Comparison of ENCODE assay signal across 7 mouse cellular contexts in genomic region chr5:115271931-115272811, GRCm38 (mm10). TPM values are rescaled to one million over a fixed set of nuclear protein-coding genes. Genes with fewer than 3 reads are reported as not detected.
A peak's percentile ranks its signal among the peaks of the same experiment; 100 is the strongest.
DNase-seq lines count a peak whose midpoint lies in the region; ATAC-seq lines count a peak whose summit lies in the region.

No protein-coding gene starts in this region.

- peaks cover 48% of the 10 kb centered on the region for H3K36me3 ChIP-seq in erythroblast, embryonic 14.5 days (ENCODE audit: control insufficient read depth)

- no peaks in the 10 kb centered on the region for H3K27me3 ChIP-seq in erythroblast, embryonic 14.5 days (ENCODE audit: control insufficient read depth)

- peak; percentile 17; the same call in 1 of the 2 replicates for ATAC-seq in megakaryocyte-erythroid progenitor cell, adult 5-6 weeks (replicated peaks; ENCODE audit: low FRiP score, low TSS enrichment, poor library complexity, severe bottlenecking)

- peak; percentile 83 for DNase-seq in ES-CJ7 (ENCODE audit: low read depth, low spot score)
- DNase-seq in adrenal gland, adult 18-20 months (ENCODE audit: low spot score in 2 of 2): peak; percentile 45 to 57
- DNase-seq in heart, postnatal 10 days: peak; percentile 58 to 66
- peak; percentile 29 for DNase-seq in left cerebral cortex, postnatal 4 days
- peak; percentile 50 for DNase-seq in right cerebral cortex, postnatal 14 days

- intact Hi-C loops in heart, postnatal 10 days (cut with DNase I): no loop called here
- intact Hi-C loops in left cerebral cortex, postnatal 4 days (cut with DNase I): no loop called here

- peaks cover 67% of the 10 kb centered on the region for H3K4me1 ChIP-seq in erythroblast, embryonic 14.5 days (ENCODE audit: control insufficient read depth)

- peak overlapping the region; percentile 99 for H3K4me3 ChIP-seq in erythroblast, embryonic 14.5 days (replicated peaks)

- H3K9me3 ChIP-seq in erythroblast, embryonic 14.5 days (ENCODE audit: control insufficient read depth, low read length): peaks cover 4% of the 10 kb centered on the region

RNA-seq across cellular contexts. Expression of gene Rnf10, which starts 0.5 kb away (rescaled TPM):
- total RNA-seq in adrenal gland, adult 18-20 months (2021): 100 to 1,000 TPM; 224 to 268 TPM
- polyA plus RNA-seq in erythroblast, embryonic 14.5 days (2012): 97.3 and 107 TPM in 2 replicates
- 100 to 1,000 TPM; 296 to 317 TPM for total RNA-seq in heart, postnatal 10 days (2021)
- 100 to 1,000 TPM; 262 to 280 TPM for total RNA-seq in left cerebral cortex, postnatal 4 days (2021)
- 47.4 and 71.5 TPM in 2 replicates for total RNA-seq in megakaryocyte-erythroid progenitor cell, adult 5-6 weeks (2014; fragmentation: Nextera tagmentation)
- total RNA-seq in megakaryocyte-erythroid progenitor cell, adult 5-6 weeks (2017): 35.9 and 36.9 TPM in 2 replicates

RNA-seq across cellular contexts. Expression of gene Coq5, which starts 7.3 kb away (rescaled TPM):
- 10 to 100 TPM; 58.6 to 75.8 TPM for total RNA-seq in adrenal gland, adult 18-20 months (2021)
- 1.6 and 1.9 TPM in 2 replicates for polyA plus RNA-seq in erythroblast, embryonic 14.5 days (2012)
- 100 to 1,000 TPM; 131 to 134 TPM for total RNA-seq in heart, postnatal 10 days (2021)
- total RNA-seq in left cerebral cortex, postnatal 4 days (2021): 10 to 100 TPM; 29.7 to 33.8 TPM
- 23.0 and 35.5 TPM in 2 replicates for total RNA-seq in megakaryocyte-erythroid progenitor cell, adult 5-6 weeks (2014; fragmentation: Nextera tagmentation)
- 71.1 and 78.6 TPM in 2 replicates for total RNA-seq in megakaryocyte-erythroid progenitor cell, adult 5-6 weeks (2017)

RNA-seq across cellular contexts. Expression of gene Dynll1, which starts 28.6 kb away (rescaled TPM):
- total RNA-seq in adrenal gland, adult 18-20 months (2021): 100 to 1,000 TPM; 268 to 338 TPM
- 85.2 and 91.7 TPM in 2 replicates for polyA plus RNA-seq in erythroblast, embryonic 14.5 days (2012)
- 100 to 1,000 TPM; 183 to 245 TPM for total RNA-seq in heart, postnatal 10 days (2021)
- 100 to 1,000 TPM; 678 to 766 TPM for total RNA-seq in left cerebral cortex, postnatal 4 days (2021)
- 550 and 746 TPM in 2 replicates for total RNA-seq in megakaryocyte-erythroid progenitor cell, adult 5-6 weeks (2014; fragmentation: Nextera tagmentation)
- total RNA-seq in megakaryocyte-erythroid progenitor cell, adult 5-6 weeks (2017): 379 and 555 TPM in 2 replicates

RNA-seq across cellular contexts. Expression of gene Pop5, which starts 36.5 kb away (rescaled TPM):
- 10 to 100 TPM; 71.6 to 84.6 TPM for total RNA-seq in adrenal gland, adult 18-20 months (2021)
- 12.0 and 13.2 TPM in 2 replicates for polyA plus RNA-seq in erythroblast, embryonic 14.5 days (2012)
- total RNA-seq in heart, postnatal 10 days (2021): 10 to 100 TPM; 28.9 to 30.8 TPM
- 10 to 100 TPM; 27.4 to 31.8 TPM for total RNA-seq in left cerebral cortex, postnatal 4 days (2021)
- total RNA-seq in megakaryocyte-erythroid progenitor cell, adult 5-6 weeks (2014; fragmentation: Nextera tagmentation): 130 and 136 TPM in 2 replicates
- 69.1 and 154 TPM in 2 replicates for total RNA-seq in megakaryocyte-erythroid progenitor cell, adult 5-6 weeks (2017)

RNA-seq across cellular contexts. Expression of gene Srsf9, which starts 54.8 kb away (rescaled TPM):
- 10 to 100 TPM; 67.0 to 70.1 TPM for total RNA-seq in adrenal gland, adult 18-20 months (2021)
- 5.3 and 5.5 TPM in 2 replicates for polyA plus RNA-seq in erythroblast, embryonic 14.5 days (2012)
- total RNA-seq in heart, postnatal 10 days (2021): 10 to 100 TPM; 35.5 to 39.1 TPM
- total RNA-seq in left cerebral cortex, postnatal 4 days (2021): 10 to 100 TPM; 58.7 to 59.4 TPM
- 74.7 and 96.0 TPM in 2 replicates for total RNA-seq in megakaryocyte-erythroid progenitor cell, adult 5-6 weeks (2014; fragmentation: Nextera tagmentation)
- 61.6 and 108 TPM in 2 replicates for total RNA-seq in megakaryocyte-erythroid progenitor cell, adult 5-6 weeks (2017)

Comparison
In these comparisons a context has a peak if more than half of its experiments do, and no peak if none do; other contexts are left out.
1. Peak in every context shown above with its lines: DNase-seq, ATAC-seq and H3K4me3 ChIP-seq.
2. DNase-seq: peak in every context shown above with its lines; median percentile 83 in ES-CJ7; 62 in heart, postnatal 10 days; 51 in adrenal gland, adult 18-20 months; 50 in right cerebral cortex, postnatal 14 days; 29 in left cerebral cortex, postnatal 4 days.